Mouse (Mus musculus) adrenal gland, postnatal 36 days (tissue): Measurements from ENCODE around the gene Ccnl2. TPM values are rescaled to one million over a fixed set of nuclear protein-coding genes. Genes with fewer than 3 reads are reported as not detected.
A peak's percentile ranks its signal among the peaks of the same experiment; 100 is the strongest.

ENCODE experiments used
- DNase-seq, 2 experiments: peaks; one replicate each; pipeline ENCODE4 v3.0.0; 2021; ENCODE audit warnings: mixed read lengths in 1 of 2
- total RNA-seq, 2 experiments: library from RNA; stranded (reverse); gene quantifications; 2 replicates each; pipeline ENCODE4 v1.2.3; 2021

The Ccnl2 gene
- total RNA-seq, 2 experiments from 2014 or later: 86.3 to 122 TPM

DNA sequence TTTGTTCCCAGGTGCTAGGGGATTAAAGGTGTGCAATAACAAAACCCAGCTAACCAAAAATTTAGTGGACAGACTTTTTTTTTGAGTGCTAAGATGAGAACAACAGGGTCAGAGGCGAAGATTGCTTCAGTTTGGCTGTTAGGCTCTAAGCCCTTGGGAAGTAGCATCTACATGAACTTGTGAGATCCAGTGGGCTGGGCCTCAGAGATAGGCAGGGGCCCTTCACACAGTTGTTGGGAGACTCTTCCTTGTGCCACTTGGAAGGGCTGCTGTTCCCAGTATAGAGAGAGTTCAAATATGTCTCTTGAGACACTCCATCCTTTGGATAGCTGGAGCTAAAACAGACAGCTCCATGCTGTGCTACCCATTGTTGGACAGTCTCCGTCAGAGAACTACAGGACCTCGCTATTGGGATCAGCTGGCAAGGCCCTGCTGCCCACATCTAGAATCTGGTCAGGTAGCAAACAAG, 22.2 kb upstream of the Ccnl2 start, which contains the start of gene Ankrd65:
Gene Ankrd65, plus strand, starts transcription at position 419 of the 469 bp plus-strand sequence.
- DNase-seq: no peak

DNA sequence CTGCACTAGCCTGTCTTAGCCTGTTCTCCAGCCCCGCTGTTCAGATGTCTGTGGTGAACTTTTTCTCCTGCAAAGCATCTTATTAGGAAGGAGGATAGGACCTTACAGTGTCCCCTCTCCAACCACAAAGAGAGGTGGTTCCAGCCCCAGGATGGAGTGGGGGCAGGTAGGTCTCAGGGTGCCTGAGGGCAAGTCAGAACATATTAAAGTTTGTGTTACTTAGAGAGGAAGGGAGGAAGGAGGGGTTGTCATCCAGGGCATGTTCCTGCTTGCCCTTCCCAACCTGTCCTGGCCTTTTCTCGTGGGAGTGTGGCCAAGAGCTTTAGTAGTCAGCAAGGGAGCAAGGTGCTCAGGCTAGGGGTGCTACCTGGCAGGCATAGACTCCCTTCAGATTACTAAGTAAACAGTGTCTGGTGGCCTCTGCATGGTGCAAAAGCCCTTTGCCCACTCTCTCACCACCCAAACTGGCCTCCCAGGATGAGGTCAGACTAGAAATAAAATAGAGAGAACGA, 21.6 kb upstream of the Ccnl2 start:
- DNase-seq: no peak

DNA sequence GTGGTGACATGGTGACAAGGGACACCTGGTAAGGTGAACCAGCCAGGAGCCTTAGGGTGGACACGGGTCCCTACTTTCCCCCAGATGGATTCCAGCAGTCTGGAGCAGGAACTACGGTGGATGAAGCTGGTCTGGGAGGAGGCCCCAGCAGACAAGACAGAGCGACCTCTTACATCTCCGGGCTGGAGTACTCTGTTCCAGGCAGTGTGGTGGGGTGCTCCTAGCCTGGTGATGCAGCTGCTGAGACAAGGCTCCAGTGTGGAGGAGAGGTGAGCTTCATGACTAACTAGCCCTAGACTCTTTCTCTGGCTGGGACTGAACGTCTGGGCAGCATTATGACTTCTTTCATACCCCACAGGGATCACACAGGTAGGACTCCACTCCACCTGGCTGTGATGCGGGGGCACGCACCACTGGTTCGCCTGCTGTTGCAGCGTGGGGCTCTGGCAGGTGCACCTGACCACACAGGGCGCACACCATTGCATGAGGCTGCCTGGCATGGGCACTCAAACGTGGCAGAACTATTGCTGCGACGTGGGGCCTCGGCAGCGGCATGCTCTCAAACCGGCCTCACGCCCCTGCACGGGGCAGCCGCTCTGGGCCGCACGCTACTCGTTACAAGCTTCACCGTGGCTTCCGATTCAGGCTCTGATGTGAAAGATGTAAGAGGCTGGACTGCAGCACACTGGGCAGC, 20.9 kb upstream of the Ccnl2 start:
- DNase-seq: no peak

DNA sequence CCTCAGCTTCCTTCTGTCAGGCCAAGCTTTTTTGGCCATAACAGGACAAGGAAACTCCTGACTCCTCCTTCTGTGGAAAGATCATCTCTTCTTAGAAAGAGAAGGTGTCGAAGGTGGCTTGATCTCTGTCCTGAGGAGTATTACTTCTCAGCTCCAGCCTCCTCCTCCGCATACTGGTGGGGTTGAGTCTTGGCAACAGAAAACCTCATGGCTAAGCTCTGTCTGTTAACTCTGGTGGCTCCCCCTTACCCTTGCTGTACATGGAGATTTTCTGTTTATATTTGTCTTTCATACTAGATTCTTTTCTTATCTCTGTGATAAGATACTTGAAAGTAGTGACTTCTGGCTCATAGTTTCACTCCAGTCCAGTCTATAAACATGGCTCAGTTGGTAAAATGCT, 18.6 kb upstream of the Ccnl2 start:
- DNase-seq: no peak

DNA sequence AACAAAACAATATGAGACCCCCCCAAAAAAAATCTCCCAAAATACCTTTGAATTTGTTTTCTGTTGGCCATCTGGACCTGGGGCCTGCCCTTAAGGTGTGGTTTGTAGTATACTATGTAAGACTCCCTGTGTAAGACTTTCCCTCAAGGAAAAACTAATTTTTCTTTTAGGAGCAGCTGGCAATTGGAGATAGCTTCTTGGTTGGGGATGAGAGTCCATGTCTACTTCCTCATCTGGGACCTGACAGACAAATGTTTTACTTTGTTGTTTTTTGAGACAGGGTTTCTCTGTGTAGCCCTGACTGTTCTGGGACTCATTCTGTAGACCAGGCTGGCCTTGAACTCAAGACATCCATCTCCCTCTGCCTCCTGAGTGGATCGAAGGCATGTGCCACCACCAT, 10.2 kb upstream of the Ccnl2 start:
- DNase-seq: no peak

DNA sequence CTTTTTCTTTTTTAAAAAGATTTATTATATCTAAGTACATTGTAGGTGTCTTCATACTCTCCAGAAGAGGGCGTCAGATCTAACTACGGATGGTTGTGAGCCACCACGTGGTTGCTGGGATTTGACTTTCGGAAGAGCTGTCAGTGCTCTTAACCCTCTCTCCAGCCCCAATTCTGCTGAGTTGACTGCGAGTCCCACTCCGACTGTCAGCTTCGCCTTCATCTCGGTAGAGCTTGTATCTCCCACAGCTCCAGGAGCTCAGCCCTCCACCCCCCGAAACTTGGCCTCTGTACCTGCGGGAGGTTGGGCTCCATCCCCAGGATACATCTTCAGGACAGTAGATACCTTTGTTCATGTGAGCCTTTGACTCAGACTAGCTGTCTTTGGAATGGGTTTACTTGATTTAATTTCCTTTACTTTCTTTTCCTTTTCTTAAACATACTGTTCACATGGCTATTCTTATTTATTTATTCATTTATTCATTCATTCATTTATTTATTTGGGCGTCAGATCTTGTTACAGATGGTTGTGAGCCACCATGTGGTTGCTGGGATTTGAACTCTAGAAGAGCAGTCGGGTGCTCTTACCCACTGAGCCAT, 9.4 kb upstream of the Ccnl2 start, which contains the start of gene Mrpl20:
Gene Mrpl20, plus strand, starts transcription at position 138 of the 599 bp plus-strand sequence.
- DNase-seq: peak in 1 of 2 experiments; percentile 27

DNA sequence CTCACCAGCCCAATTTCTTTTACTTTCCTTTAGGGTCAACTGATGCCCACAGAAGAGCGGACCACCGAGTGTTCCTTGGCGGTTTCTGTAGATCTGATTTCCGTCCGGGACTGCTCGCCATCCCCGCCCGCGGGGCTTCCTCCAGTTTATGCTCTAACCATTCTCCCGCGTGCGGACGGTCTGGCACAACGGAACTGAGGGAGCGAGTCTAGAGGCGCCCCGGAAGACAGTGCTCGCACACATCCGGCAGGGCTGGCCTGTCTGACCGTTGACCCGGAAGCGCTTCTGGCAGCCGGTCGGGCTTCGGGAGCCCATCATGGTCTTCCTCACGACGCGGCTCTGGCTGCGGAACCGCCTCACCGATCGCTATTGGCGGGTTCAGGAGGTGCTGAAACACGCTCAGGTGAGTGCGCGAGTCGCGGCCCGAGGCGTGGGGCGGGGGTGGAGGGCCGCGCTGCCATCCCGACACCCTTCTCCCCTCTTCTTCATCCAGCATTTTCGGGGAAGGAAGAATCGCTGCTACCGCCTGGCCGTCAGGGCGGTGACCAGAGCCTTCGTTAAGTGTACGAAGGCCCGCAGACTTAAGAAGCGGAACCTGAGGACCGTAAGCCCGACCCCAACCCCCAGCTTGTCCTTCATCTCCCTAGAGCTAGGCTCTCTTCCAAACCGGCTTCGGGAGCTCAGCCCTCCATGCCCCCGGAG, 8.8 kb upstream of the Ccnl2 start:
- peak; percentile 96 to 97 for DNase-seq

DNA sequence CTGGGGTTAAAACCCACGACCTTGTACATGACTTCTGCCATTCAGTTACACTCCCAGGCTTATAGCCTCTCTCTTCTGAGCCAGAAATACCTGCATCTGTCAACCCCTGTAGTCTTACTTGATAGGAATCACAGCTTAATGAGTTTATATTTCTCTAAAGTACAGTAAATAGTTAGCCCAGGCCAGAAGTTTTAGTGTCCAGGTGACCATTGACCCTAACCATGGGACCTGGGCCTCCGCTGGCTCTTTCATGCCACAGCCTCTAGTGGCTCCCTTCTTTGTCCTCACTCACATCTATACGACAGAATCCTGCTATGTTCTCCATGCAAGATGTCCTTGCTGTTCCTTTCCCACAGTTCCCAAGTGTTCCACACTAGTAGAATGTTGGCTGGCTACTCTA, 4.4 kb upstream of the Ccnl2 start:
- no peak for DNase-seq

DNA sequence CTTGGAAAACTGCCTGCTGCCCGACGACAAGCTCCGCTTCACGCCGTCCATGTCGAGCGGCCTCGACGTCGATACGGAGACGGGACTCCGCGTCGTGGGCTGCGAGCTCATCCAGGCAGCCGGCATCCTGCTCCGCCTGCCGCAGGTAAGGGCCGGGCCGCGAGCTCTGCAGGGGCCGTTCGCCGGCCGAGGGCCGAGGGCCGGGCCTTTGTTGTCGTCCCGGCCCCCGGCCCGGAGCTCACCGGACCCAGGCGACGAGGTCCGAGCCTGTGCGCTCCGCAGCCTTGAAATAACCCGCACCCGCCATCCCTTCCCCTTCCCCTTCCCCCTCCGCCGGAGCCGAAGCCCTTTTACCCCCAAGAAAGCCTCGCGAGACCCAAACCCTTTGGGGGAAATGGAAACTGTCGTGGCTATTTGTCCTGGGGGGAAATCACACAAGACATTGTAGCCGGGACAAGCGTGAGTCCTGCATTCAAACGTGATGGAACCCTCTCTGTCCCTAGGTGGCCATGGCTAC, 434 bp downstream of the Ccnl2 start:
- peak; percentile 34 to 58 for DNase-seq

DNA sequence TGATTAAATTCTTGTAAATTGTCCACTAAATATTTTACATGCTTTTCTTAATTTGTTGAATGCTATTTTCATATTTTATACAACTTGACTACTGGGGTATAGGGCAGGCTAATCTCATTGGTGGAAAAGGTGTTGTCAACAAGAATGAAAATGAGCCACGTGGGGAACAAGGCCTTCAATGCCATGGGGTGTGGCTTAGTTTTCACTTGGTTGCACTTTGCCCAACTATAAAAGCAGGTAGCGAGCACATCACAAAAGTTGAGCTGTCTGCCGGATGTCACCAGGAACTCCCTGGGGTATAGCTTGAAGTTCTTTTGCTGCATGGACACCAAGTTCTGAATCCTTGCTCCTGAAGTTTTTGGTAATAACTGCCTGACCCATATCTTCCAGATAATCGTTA, 5.2 kb downstream of the Ccnl2 start:
- DNase-seq: no peak

DNA sequence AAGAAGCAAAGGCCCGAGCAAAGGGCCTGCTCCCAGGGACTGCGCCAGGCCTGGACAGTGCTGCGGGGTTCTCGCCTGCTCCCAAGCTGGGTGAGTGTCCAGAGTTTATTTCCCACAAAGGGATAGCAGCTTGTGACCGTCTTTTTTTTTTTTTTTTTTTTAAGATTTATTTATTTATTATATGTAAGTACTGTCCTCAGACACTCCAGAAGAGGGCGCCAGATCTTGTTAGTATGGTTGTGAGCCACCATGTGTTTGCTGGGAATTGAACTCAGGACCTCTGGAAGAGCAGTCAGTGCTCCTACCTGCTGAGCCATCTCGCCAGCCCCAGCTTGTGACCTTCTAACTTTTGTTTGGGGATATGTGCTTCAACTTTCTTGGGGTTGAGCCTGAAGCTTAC, 8.7 kb downstream of the Ccnl2 start:
- peak in 1 of 2 experiments; percentile 46 for DNase-seq

DNA sequence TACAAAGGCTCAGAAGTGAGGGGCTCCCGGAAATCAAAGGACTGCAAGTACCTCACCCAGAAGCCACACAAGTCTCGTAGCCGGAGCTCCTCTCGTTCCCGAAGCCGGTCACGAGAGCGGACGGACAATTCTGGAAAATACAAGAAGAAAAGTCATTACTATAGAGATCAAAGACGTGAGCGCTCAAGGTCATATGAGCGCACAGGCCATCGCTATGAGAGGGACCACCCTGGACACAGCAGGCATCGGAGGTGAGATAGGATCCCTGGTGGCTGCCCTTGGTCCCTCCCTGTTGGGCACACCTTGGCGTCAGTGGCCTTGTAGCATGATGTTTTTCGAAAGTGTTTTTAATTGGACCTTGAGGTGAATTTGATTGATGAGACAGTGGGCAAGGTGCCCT, 11.2 kb downstream of the Ccnl2 start:
- peak; percentile 32 to 41 for DNase-seq

DNA sequence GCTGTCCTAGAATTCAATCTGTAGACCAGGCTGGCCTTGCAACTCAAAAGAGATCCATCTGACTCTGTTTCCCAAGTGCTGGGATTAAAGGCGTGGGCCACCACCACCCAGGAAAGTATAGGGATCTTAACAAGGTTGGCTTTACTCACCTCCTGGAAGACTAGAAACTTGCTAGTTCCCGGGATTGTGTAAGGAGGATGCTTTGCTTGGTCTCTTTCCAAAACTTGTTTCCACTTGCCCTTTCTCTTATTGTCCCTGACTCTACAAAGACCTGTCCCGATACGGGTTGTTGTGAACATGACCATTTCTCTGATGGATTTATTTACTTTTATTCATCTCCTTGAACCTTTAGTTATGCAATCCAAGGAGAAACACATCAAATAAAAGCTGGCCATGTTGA, 17.6 kb downstream of the Ccnl2 start:
- no peak for DNase-seq

DNA sequence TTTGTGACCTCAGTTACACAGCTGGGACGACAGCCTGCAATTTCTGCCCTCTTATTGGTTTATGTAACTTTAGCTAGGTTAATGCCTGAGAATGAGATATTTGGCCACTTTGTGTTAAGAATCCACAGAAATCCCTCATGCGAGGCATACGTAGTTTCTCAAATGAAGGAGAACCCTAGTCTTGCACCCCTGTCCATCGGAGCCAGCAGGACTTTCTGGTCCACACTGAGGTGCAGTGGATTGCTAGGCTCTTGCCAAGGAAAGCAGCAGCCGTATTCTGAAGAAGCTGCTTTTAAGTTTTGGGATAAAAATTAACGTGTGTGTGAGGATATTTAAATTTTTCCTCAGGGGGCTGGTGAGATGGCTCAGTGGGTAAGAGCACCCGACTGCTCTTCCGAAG, 18.3 kb downstream of the Ccnl2 start:
- DNase-seq: no peak

DNA sequence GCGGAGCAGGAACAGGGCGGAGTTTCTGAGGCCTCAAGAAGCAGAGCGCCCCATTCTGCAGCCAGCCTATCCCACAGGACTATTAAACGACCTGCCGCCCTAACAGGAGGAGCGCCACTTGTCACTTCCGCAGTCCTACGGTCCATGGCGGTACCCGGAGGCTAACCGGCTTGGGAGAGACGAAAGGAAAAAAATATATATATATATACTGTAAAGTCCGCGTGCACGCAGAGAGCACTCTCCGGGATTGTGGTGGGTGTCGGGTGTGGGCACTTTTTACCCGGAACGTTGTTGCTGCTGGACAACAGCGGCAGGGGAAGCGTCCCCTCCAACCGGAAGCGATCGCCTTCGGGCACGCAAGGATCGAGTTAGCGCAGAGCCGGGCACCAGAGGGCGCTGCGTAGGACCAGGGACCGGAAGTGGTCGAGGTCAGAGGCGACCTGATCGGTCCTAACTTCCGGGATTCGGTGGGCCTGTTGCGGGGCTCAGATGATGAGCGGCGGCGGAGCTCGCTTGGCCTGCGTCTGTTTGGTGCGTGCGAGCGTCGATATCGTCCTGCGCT, 19.0 kb downstream of the Ccnl2 start, which contains the start of gene Aurkaip1:
Gene Aurkaip1, plus strand, starts transcription at position 68 of the 562 bp plus-strand sequence.
- DNase-seq: peak; percentile 96 to 97

DNA sequence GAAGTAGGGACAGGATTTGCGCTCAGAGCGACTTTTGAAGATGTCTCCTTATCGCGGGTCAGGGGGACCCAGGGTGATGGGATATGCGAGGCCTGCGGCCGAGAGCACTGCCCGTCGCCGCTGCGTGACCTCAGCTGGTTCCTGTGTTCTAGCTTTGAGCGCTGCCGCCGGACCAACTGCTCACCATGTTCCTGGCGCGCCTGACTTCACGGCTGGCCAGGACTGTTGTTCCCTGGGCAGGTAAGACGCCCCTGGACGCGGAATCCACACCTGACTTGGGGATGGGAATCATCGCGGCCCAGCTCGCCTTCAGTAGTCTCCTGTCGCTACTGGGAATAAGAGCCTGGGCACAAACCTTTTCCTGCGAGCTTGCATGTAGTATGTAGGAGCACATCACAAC, 19.5 kb downstream of the Ccnl2 start:
- peak; percentile 51 to 55 for DNase-seq

DNA sequence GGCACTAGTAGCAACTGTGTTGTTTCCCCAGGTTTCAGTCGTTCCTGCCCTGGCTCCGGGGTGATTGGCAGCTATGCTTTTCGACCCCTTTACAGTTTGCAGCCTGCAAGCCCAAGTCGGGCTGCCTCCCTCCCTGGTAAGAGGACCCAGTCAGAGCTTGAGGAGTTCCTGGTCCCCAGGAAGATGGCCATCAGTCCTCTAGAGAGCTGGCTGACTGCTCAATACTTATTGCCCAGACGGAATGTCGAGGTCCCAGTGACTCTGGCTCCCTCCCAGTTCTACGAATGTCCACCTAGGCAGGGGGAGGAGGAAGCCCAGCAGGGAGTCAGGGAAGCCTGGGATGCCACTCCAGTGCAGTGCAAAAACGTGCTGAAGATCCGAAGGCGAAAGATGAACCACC, 20.0 kb downstream of the Ccnl2 start:
- no peak for DNase-seq

DNA sequence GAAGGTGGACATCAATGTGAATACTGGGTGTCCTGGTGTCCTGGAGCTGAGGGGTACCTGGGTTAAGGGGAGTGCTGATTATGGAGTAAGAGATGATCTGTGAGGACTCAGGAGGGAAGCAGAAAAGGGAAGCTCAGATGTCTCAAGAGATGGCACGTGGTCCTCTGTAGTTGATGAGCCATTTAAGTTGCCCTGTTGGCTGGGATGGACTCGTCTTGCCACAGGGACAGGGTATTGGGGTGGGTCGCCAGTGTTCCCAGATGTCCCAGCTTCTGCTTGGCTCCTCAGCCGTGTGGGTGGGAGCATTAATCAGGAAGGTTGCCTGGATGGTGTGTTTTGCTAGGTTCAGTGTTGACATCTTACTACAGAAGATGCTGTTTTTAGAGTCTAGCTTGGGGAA, 20.9 kb downstream of the Ccnl2 start:
- no peak for DNase-seq

DNA sequence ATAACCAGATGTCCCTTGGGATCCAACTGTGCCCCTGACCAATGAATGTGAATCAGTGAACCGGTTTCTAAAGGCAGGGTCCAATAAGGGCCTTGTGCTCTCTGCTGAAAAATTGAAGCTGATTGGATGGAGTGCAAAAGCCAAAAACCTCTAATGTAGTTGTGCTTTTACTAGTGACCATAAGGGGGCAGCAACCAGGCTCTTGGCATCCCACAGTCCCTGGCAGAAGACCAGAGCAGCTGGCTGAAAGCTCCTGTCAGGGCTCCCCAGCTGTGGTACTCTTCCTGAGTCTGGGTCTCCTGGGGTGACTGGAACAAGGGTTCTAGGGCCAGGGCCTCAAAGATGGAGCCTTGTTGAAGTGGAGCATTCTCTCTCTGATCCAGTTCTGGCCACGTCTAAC, 21.5 kb downstream of the Ccnl2 start:
- peak; percentile 84 to 90 for DNase-seq

DNA sequence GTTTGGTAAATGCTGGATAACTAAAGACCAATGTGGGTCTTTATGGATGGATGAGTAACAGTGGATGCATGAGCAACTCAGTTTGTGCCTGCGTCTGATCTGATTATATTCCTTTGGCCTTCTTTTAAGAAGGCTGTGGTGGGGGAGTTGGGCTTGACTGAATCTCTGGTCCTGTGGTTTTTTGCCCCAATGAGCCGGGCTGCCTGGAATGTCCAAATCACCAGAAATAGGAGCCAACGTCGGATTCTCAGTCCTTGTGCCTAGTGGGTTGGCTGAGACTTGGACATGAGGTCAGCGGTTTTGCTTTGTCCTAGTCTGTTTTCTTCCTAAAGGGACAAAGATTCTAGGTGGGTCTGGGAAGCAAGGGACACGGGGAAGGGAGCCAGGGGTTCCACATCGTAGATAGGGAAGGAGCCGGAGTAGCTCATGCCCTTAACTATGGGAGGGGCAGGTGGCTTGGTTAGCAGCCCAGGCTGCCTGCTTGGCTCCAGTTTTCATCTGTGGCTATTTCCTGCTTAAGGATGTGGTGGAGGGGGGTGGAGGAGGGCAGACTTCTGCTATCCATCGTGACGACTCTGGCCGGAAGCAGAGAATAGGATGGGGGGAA, 25.2 kb downstream of the Ccnl2 start:
- DNase-seq: peak in 1 of 2 experiments; percentile 64
